Mouse (Mus musculus) spleen, postnatal 4 days (tissue): ENCODE data around the gene Abcc4.

ENCODE experiments used
- DNase-seq, 2 experiments: peaks; one replicate each; pipeline ENCODE4 v3.0.0; 2022; ENCODE audit warnings: low spot score in 2 of 2

The Abcc4 gene

DNA sequence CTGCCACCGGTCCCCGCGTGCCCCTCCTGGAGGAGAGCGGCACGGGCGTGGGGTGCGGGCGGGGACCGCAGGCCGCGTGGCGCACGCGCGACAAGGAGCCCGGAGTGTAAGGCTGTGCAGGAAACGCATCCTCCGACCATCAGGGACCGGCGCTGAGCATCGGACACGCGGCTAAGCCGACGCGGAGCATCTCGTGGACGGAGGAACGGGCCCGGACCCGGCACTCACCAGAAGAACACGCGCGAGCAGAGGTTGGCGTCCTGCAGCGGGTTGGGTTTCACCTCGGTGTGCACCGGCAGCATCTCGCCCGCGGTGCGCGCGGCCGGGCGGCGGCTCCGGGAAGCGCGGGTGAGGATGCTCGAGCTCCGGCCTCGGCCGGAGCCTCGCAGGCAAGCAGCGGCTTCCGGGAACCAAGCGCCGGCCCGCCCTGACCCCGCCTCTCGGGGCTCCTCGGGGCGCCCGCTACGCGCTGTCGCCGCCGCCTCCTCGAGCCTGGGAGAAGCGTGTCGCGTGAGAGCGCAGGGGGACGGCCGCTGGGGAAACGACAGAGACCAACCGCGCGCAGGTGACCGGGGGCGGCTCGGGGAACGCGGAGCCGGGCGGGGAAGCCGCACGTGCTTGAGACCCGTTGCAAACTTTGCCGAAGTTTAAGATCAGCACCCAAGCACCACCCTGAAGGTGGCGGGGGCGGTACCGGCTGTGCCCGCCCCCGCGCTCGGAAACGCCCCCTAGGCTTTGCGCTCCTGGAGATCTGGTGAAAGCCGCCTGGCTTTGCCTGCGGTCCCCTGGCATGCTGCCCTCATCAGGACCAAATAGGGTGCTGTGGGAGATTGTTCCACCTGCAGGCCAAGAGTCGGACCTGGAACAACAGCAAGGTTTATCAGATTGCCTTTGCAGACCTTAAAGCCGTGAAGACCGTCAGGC, at the start of gene Abcc4:
Abcc4 (minus strand) TSS at position 412 of the 924 bp plus-strand sequence.
- peak; percentile 83 to 90 for DNase-seq

DNA sequence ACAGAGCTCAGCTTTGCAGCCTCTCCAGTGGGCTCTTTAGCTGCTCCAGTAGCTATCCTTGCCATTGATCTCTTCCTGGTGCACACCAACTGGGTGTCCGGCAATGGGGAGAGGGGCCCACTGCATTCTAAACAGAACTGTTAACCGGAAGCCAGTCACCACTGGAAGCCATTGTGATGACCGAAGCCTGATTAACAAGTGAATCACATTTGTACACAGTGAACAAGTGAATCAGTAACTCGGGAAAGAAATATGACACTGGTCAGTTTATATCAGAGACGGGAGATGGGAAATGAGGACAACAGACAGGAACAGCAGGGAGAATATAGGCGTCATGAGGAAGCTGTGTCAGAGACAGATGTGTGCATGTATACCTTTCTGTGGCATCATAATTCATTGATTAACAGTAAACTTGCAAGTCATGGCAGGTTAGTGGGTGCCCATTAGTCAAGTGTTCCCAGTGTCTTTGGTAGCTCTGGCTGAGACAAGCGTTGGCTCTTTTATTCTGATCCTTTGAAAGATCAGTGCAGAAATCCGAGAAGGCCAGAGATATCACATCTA, 45.3 kb upstream of the Abcc4 start:
- peak in 1 of 2 experiments; percentile 39 for DNase-seq

DNA sequence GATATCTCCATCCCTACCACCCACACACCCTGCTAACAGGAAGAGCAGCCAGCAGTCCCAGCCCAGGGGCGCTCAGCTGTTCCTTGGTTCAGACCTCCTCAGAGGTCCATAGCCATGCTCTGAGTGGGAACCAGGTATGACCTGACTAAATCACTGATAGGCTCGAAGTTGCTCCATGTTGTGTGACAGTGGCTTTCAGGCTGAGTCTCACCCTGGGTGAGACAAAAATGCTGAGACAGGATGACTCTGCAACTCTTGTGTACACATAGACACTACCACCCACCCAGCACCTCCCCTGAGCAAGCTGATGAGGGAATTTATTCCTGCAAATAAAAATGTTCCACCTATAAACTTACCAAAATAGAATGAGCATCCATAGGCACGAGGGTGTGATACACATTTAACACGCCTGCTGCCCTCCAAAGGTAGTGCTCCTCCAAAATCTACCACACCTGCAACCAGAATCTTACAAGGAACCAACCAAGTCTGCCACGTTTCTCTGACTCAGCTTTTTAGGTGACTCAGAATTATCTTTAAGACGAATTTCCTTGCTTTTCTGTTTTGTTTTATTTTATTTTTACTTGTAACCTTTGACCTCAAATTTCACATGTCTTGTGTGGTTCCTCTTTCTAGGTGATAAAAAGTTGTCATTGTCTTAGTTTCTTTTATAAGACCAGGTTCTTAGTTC, 44.6 kb upstream of the Abcc4 start:
- DNase-seq: peak; percentile 36 to 59

DNA sequence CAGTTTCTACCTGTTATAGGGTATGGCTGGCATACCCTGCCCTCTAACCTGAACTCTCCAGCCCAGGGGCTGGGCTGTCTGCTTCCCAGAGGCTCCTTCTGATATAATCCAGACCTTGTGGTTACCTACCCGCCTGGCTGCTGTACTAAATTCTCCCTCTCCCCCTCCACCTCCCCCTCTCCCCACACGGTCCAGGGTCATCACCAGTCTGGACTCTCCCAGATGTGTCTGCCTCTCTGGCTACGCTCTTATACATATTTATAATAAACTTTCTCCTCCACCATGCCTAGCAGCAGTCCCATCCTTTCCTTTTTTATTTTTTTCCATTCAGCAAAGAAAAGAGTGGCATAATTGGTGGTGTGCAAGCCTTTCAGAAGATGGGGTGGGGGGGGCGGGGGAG, 43.7 kb upstream of the Abcc4 start:
- DNase-seq: peak in 1 of 2 experiments; percentile 23

DNA sequence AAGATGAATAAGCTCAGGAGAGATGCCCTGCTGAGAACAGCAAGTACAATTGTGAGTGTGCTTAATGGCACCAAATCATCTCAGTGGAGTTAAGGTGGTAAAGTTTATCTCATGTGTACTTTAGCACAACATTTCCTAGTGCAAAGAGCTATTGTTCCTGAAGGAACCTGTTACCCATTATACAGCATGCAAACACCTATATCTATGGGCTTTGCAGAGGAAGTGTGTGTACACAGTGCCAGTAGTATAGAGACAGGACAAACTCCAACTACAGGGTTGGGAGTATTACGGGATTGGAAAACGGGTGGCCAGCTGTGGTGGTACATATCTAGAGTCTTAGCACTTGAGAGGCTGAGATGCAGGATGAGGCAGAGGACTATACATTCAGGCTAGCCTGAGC, 43.0 kb upstream of the Abcc4 start:
- DNase-seq: peak in 1 of 2 experiments; percentile 24

DNA sequence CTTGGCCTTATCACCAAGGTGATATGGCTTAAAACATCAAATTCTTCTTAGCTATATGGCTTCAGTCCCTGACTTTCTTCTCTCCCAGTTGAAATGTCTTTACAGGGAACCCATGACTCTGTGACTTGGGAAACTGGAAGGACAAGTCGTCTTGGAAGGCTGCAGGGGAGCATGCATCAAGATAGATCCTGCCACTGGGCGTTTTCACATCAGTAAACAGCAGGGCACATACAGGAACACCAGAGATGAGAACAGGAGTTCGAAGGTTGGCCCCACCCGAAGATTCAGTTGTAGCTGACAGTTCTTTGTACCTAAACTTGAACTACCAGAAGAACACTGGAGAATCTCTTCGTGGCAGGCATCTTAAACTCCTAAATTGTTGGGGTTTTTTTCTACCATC, 36.8 kb upstream of the Abcc4 start:
- DNase-seq: no peak

DNA sequence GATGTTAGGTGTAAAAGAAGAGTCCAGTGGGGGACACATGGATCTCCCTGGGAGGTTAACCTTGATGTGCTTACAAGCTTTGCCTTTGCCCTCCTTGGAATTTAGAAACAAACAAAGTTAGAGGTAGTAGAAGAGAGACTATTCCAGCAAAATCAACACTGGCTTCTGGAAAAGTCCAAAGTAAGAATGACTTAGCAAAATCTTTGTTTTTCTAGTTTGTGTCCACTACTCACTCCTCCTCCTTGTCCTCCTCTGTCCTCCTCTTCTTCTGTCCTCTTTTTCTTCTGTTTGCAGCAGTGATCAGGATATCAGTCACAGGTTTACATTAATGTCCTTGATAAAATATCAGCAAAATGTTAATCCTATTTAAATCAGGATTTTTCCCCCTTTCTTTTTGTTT, 35.8 kb upstream of the Abcc4 start:
- DNase-seq: no peak

DNA sequence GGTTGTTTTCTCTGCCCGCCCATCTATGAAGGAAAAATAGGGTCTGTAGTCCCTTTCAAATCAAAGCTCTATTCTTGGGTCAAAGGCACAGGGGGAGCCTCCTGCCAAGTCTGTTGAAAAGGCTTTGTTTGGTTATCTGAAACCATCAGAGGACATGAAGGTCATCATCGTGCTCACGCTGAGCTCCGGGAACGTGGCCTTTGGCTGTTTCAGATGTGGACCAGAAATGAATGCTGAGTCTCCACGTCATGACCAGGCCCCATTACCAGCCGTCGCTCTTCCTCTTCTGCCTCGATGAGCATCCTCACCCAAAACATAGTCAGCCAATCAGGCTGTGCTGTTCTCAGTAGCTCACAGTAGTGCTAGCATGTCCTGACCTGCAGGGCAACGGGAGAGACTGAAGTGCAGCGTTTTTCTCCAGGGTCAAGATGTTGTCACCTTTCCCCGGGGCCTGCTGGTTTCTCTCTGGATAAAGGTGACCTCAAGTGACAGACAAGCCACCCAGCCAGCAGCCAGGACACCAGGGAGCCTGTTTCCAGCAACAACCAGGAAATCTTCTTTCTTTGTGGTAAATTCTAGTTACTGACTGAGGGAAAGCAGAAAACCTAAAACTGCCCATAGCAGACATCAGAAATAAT, 31.4 kb upstream of the Abcc4 start:
- DNase-seq: peak in 1 of 2 experiments; percentile 50

DNA sequence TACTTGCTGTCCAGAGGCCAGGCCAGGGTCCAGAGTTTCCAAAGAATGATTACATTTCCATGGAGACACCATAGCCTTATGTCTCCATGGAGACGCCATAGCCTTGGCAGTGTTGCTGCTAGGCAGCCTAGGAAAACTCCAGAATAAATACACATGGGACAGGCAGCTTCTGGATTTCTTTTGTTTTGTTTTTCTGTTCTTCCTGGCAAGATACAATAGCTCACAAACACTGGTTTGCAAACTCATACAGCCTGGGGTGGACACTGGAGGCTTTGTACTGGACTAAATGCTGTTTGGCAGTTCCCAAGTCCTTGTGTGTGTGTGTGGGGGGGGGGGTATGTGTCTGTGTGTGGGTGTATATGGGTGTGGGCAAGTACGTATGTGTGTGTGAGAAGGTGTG, 29.1 kb upstream of the Abcc4 start:
- no peak for DNase-seq

DNA sequence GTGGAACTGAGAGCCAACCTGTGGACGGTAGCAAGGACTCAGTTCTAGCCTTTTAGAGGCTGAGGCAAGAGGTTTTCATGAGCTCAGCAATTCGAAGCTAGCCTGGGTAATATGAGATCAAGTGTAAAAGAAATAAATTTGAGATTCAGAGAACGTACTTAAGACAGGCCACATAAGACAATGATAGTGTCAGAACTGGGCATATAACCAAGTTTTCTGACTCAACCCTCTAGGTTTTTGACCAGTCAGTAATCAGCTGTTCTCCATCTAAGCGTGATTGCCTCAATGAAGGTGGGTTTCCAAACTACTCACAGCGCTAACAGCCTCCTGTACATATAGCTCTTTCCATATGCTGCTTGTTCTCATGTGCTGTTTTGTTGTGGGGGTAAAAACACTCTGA, 27.1 kb upstream of the Abcc4 start:
- no peak for DNase-seq

DNA sequence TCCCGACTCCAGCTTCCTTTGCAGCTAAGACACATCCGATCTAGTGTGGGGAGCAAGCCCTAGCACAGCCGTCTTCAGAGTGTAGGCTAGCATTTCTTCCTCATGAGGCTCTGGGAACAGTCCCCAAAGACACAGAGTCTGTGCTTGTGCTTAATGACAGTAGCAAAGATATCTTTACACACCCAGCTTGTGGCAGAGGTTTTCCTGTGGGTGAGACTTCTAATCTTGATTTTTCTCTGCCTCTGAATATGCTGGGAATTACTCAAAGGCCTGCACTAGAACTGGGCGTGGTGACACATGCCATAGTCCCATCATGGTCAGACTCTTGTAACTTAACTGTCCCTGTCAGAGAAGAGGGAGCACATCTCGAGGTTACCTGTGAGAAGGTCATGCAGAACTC, 24.6 kb upstream of the Abcc4 start:
- no peak for DNase-seq

DNA sequence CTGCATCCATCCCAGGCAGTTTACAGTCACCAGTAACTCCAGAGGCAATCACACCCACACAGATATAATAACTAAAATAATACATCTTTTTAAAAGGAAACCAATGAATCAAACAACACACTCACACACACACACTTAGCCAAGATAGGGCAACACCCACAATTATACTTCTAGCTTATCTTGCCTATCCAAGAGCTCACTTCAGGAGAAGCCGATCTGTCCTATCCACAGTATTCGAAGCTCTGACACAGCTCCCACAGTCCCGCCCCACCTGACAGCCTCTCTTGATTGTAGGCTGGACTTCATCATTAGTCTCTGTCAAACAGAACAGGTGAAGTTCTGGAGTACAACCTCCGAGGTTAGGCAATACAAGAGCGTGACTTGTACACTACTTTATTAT, 19.4 kb upstream of the Abcc4 start:
- DNase-seq: no peak

DNA sequence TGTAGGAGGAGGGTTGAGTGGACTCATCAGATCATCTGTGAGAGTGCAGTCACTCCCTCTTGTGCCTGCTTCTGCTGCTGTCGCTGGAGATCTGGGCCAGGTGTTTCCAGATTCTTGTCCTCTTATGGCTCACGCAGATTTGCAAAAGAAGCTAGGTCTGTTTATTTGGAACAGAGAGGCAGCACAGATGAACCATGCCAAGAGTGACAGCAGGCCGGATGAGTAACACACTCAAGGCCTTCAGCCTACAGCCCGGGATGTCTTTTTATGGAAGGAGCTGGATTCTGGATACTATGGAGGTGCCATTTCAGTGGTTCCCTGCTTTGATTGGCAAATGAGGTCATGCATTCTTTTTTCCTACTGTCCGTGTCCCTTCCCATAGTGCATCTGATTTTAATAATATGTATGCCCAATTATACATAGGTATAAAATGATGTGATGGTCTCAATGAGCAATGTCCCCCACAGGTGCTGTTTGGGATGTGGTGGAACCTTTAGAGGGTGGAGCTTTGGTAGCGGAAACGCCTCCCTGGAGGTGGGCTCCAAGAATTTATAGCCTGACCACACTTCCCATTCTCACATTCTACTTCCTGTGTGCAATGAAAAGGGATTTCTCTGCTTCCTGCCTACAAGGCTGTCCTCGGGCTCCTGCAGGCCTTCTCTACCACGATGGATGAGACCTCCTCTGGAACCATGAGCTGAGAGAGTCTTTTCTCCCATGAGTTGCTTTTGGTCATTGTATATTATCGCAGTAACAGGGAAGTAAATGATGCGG, 18.1 kb upstream of the Abcc4 start:
- DNase-seq: no peak

DNA sequence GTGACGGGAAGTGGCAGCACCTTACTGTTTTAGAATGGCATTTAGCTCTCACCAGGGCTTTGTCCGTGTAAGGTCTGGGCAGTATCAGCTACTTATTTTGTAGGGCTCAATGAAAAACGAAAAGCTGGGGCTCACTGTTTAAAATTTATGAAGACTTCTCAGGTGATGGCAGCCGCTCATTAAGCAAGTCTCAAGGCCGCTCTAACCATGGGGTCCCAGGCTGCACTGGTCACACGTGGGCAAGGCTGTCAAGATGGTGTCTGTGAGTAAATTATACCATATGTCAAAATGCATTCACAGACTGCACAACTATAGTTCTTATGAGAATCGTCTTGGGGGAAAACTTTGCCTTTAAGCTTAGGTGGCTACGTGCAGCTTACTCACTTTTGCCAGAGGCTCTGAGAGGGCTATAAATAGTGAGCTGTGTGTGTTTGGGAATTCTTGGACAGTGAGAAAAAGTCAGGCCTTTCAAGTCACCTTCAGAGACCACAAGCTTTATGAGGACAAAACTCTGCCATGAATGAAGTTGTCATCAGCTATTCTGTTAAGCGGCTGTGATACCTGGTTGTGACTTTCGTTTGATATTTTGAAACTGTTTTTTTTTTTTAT, 13.7 kb upstream of the Abcc4 start:
- no peak for DNase-seq

DNA sequence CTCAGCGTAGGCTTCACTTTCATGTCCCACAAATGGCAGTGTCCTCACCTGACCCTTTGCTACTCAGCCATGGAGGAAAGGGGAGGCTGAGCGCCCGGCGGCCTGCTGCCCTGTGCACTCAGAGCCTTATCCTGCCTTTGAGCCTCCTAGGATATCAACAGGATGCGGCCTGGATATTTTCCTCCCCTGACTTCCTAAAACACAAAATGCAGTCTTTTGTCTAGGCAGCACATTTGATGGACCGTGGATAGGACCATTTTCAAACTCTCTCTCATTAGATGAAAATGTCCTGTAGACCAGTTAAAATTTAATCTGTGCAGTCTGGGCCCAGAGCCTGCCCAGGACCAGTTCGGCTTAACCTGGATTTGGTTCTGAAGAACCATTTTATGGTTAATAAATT, 12.6 kb upstream of the Abcc4 start:
- DNase-seq: no peak

DNA sequence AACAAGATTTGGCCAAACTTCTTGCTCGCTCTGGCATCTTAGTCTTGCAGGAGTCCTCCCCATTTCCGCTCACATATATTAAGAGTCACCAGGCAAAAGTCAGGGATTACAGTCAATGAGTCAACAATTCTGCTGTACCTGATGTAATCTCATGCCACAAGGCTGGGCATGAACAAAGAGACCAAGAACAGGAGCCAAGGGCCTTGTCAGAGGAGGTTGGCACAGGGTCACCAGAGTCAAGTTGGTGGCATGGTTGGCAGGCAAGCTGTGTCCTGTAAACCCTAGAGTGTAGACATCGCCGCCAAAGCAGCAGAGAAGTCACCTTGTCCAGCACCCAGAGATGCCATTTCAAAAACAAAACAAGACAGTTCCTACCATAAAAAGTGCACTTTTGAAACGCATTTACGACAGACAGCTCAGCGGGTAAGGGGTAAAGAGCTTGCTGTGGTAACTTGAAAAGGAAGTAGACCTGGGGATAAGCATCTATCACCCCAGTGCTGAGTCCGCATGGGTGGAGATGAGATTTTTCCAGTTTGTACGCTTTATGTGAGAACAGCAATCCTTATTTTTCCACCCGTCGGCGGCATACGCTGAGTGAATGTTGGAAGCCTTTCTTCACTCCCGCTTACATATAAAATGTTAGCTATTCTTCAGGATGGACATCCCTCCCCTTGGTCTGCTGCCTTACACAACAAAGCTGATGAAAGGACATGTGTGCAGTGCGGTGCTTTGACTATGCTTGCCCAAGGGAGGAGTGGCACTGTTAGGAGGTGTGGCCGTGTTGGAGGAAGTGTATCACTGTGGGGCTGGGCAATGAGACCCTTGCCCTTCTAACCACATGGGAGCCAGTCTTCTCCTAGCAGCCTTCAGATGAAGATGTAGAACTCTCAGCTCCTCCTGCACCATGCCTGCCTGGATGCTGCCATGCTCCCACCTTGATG, 10.6 kb upstream of the Abcc4 start:
- no peak for DNase-seq

DNA sequence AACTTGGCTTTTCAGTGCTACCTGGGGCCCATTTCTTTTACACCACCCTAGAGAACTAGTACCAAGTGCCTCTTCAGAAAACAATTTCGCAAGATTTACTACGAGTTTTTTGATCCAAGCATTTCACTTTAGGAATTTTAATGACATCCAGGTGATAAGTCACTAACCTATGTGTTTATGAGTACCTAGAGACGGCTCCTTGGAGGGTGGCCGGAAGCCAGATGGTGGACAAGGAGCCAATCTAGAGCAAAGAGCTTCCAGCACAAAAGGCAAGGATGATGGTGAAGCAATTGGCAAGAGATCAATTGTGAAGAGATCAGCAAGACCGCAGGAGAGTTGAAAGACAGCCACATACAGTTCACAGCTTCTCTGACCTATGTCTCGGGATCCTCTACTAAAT, 8.7 kb upstream of the Abcc4 start:
- DNase-seq: no peak

DNA sequence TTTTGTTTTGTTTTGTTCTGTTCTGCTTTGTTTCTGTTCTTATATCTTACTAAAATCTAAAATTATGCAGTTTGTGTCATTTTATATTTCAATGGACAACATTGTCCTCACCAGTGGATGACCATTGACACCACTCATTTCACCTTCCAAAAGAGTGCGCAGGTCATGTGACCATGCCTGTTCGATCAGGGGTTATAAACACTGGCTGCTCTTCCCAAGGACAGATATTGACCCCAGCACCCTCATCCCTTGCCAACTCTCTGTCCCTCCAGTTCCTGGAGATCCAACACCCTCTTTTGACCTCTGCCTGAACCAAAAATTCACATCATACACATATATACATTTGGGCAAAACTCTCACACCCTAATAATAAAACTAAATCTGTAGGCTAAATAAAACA, 8.3 kb upstream of the Abcc4 start:
- DNase-seq: no peak

DNA sequence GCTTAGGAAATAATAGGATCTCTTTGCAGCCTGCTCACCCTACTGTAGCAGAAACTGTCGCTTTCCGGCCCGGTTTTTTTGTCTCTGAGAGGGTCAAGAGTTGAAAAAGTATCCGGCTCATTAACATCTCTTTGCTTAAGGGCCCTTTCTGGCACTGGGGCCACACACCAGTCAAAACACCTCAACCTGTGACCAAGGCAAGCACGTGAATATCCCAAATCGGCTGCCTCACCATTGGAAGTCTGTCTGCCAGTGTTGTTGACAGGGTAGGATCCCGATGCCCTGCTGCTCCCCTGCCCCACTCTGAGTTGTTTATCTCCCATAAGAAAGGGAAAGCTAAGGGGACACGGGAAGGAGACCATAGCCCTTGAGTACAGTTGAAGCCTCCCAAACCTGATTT, 7.8 kb upstream of the Abcc4 start:
- DNase-seq: no peak

DNA sequence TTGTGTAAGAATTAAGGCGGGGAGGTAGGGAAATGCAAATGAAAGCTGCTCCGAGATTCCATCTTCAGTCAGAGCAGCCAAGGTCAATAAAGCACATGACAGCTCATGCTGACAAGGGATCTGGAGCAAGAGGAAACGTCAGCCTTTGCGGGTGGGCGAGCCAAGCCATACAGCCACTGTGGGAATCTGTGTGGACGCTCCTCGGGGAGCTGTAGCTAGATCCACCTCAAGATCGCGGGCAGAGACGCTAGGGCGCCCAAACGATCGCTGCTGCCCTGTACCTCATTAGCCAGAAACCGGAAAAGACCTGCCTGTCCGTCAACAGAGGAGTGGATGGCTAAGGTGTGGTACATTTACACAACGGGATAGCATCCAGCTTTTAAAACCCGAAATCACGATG, 7.4 kb upstream of the Abcc4 start:
- no peak for DNase-seq
